Mouse (Mus musculus) kidney, adult 2 months (tissue): ENCODE measurements around the gene Dll3.

Source experiments
- CTCF ChIP-seq: fragments of 200-500 bp; conservative IDR thresholded peaks from 2 replicates; pipeline ENCODE4 v1.5.1; 2011; ENCODE audit warnings: low read depth, mild to moderate bottlenecking, control low read depth, low read length, moderate library complexity, mixed read lengths; ENCODE audit not compliant: insufficient read depth, insufficient read length
- POLR2A ChIP-seq: fragments of 200-500 bp; IDR thresholded peaks from one replicate; pipeline ENCODE4 v1.6.1; 2011; ENCODE audit warnings: low read depth, low read length, control low read depth

GRCm38 (mm10) chr7:28318714-28319113 lies 16.7 kb upstream of the Dll3 start:
- no peak for TF ChIP-seq CTCF
- no peak for TF ChIP-seq POLR2A
